Mouse (Mus musculus): ENCODE data around the gene Foxn3. TPM values are rescaled to one million over a fixed set of nuclear protein-coding genes. Genes with fewer than 3 reads are reported as not detected.

Gene Foxn3
- polyA plus RNA-seq, 1 experiment from 2014 or later, result 23.5 TPM

GRCm38 (mm10) chr12:99260171-99260570, 303.2 kb downstream of the Foxn3 start:
- peaks cover 7% of the 10 kb centered on the region for H3K4me1 ChIP-seq (ENCODE audit: control insufficient read depth, low read depth, low read length)
- no peak overlapping the region for H3K4me2 ChIP-seq (ENCODE audit: low read depth, low read length)
- no peaks in the 10 kb centered on the region for H3K27me3 ChIP-seq (ENCODE audit: control insufficient read depth, insufficient read depth, low read depth, low read length)
- H3K36me3 ChIP-seq (ENCODE audit: control insufficient read depth, insufficient read depth), result no peaks in the 10 kb centered on the region
- H3K9me3 ChIP-seq (replicated peaks; ENCODE audit: control insufficient read depth, low read length), result no peaks in the 10 kb centered on the region
- no peak for ATAC-seq (ENCODE audit: low read depth)
- WGBS (ENCODE audit: insufficient replicate concordance), result 66% methylated on average over 10 of the region's 10 CpGs
- no peak overlapping the region for H3K4me3 ChIP-seq (ENCODE audit: low read depth, low read length)
- H3K27ac ChIP-seq (ENCODE audit: low read length), result no peak overlapping the region
- no peak overlapping the region for H3K9ac ChIP-seq (ENCODE audit: low read depth, low read length)

GRCm38 (mm10) chr12:99257570-99257969, 305.8 kb downstream of the Foxn3 start:
- 20% methylated on average over 5 of the region's 5 CpGs for WGBS (ENCODE audit: insufficient replicate concordance)
- H3K9ac ChIP-seq (ENCODE audit: low read depth, low read length), result no peak overlapping the region
- ATAC-seq (ENCODE audit: low read depth), result no peak

GRCm38 (mm10) chr12:99256997-99257396, 306.4 kb downstream of the Foxn3 start:
- peak; percentile 83 for ATAC-seq (ENCODE audit: low read depth)
- no peaks in the 10 kb centered on the region for H3K27me3 ChIP-seq (ENCODE audit: control insufficient read depth, insufficient read depth, low read depth, low read length)
- no peak overlapping the region for H3K27ac ChIP-seq (ENCODE audit: low read length)
- no peak overlapping the region for H3K4me3 ChIP-seq (ENCODE audit: low read depth, low read length)
- no peak overlapping the region for H3K9ac ChIP-seq (ENCODE audit: low read depth, low read length)
- H3K36me3 ChIP-seq (ENCODE audit: control insufficient read depth, insufficient read depth), result no peaks in the 10 kb centered on the region
- peaks cover 7% of the 10 kb centered on the region for H3K4me1 ChIP-seq (ENCODE audit: control insufficient read depth, low read depth, low read length)
- no peaks in the 10 kb centered on the region for H3K9me3 ChIP-seq (replicated peaks; ENCODE audit: control insufficient read depth, low read length)
- H3K4me2 ChIP-seq (ENCODE audit: low read depth, low read length), result no peak overlapping the region
- 45% methylated on average over 8 of the region's 8 CpGs for WGBS (ENCODE audit: insufficient replicate concordance)

More at GRCm38 (mm10) chr12:99257570-99257969, 305.8 kb downstream of the Foxn3 start:
- no peaks in the 10 kb centered on the region for H3K9me3 ChIP-seq (replicated peaks; ENCODE audit: control insufficient read depth, low read length)
- no peaks in the 10 kb centered on the region for H3K36me3 ChIP-seq (ENCODE audit: control insufficient read depth, insufficient read depth)
- H3K4me1 ChIP-seq (ENCODE audit: control insufficient read depth, low read depth, low read length), result peaks cover 7% of the 10 kb centered on the region
- no peak overlapping the region for H3K4me3 ChIP-seq (ENCODE audit: low read depth, low read length)
- no peak overlapping the region for H3K4me2 ChIP-seq (ENCODE audit: low read depth, low read length)
- no peak overlapping the region for H3K27ac ChIP-seq (ENCODE audit: low read length)
- no peaks in the 10 kb centered on the region for H3K27me3 ChIP-seq (ENCODE audit: control insufficient read depth, insufficient read depth, low read depth, low read length)

- WGBS (ENCODE audit: insufficient replicate concordance), result 58% methylated on average over 5 of the region's 5 CpGs
- H3K27ac ChIP-seq (ENCODE audit: low read length), result no peak overlapping the region
Observed at GRCm38 (mm10) chr12:99256463-99256862, 306.9 kb downstream of the Foxn3 start.

GRCm38 (mm10) chr12:99254436-99254835, 308.9 kb downstream of the Foxn3 start:
- Histone ChIP-seq H3K4me3 (ENCODE audit: low read depth, low read length) (no peak overlapping the region), H3K9me3 (replicated peaks; ENCODE audit: control insufficient read depth, low read length) (no peaks in the 10 kb centered on the region), H3K4me1 (ENCODE audit: control insufficient read depth, low read depth, low read length) (peaks cover 7% of the 10 kb centered on the region), H3K27me3 (ENCODE audit: control insufficient read depth, insufficient read depth, low read depth, low read length) (no peaks in the 10 kb centered on the region), H3K9ac (ENCODE audit: low read depth, low read length) (no peak overlapping the region), H3K4me2 (ENCODE audit: low read depth, low read length) (no peak overlapping the region), H3K36me3 (ENCODE audit: control insufficient read depth, insufficient read depth) (no peaks in the 10 kb centered on the region), H3K27ac (ENCODE audit: low read length) (no peak overlapping the region)
- ATAC-seq (ENCODE audit: low read depth), result no peak
- WGBS (ENCODE audit: insufficient replicate concordance), result 74% methylated on average over 8 of the region's 8 CpGs

More at GRCm38 (mm10) chr12:99256463-99256862, 306.9 kb downstream of the Foxn3 start:
- Histone ChIP-seq H3K4me2 (ENCODE audit: low read depth, low read length) (no peak overlapping the region), H3K9me3 (replicated peaks; ENCODE audit: control insufficient read depth, low read length) (no peaks in the 10 kb centered on the region), H3K4me1 (ENCODE audit: control insufficient read depth, low read depth, low read length) (peaks cover 7% of the 10 kb centered on the region), H3K4me3 (ENCODE audit: low read depth, low read length) (no peak overlapping the region), H3K9ac (ENCODE audit: low read depth, low read length) (no peak overlapping the region), H3K36me3 (ENCODE audit: control insufficient read depth, insufficient read depth) (no peaks in the 10 kb centered on the region), H3K27me3 (ENCODE audit: control insufficient read depth, insufficient read depth, low read depth, low read length) (no peaks in the 10 kb centered on the region)
- ATAC-seq (ENCODE audit: low read depth), result peak; percentile 69

GRCm38 (mm10) chr12:99253562-99253961, 309.8 kb downstream of the Foxn3 start:
- Histone ChIP-seq H3K36me3 (ENCODE audit: control insufficient read depth, insufficient read depth) (no peaks in the 10 kb centered on the region), H3K4me3 (ENCODE audit: low read depth, low read length) (no peak overlapping the region), H3K9ac (ENCODE audit: low read depth, low read length) (no peak overlapping the region), H3K9me3 (replicated peaks; ENCODE audit: control insufficient read depth, low read length) (no peaks in the 10 kb centered on the region), H3K27ac (ENCODE audit: low read length) (no peak overlapping the region), H3K27me3 (ENCODE audit: control insufficient read depth, insufficient read depth, low read depth, low read length) (no peaks in the 10 kb centered on the region), H3K4me1 (ENCODE audit: control insufficient read depth, low read depth, low read length) (peaks cover 4% of the 10 kb centered on the region), H3K4me2 (ENCODE audit: low read depth, low read length) (no peak overlapping the region)
- WGBS (ENCODE audit: insufficient replicate concordance), result 82% methylated on average over 10 of the region's 10 CpGs
- ATAC-seq (ENCODE audit: low read depth), result no peak

- H3K4me3 ChIP-seq (ENCODE audit: low read depth, low read length), result no peak overlapping the region
- no peak overlapping the region for H3K9ac ChIP-seq (ENCODE audit: low read depth, low read length)
- 0 out of 2 replicates have a peak, but pooled peaks cover 2% of the 10 kb centered on the region for H3K4me1 ChIP-seq (ENCODE audit: control insufficient read depth, low read depth, low read length)
- H3K4me2 ChIP-seq (ENCODE audit: low read depth, low read length), result no peak overlapping the region
- H3K36me3 ChIP-seq (ENCODE audit: control insufficient read depth, insufficient read depth), result no peaks in the 10 kb centered on the region
- ATAC-seq (ENCODE audit: low read depth), result no peak
- 76% methylated on average over 8 of the region's 8 CpGs for WGBS (ENCODE audit: insufficient replicate concordance)
- H3K9me3 ChIP-seq (replicated peaks; ENCODE audit: control insufficient read depth, low read length), result no peaks in the 10 kb centered on the region
- H3K27ac ChIP-seq (ENCODE audit: low read length), result no peak overlapping the region
- H3K27me3 ChIP-seq (ENCODE audit: control insufficient read depth, insufficient read depth, low read depth, low read length), result no peaks in the 10 kb centered on the region
Observed at GRCm38 (mm10) chr12:99248606-99249005, 314.8 kb downstream of the Foxn3 start.

- Histone ChIP-seq H3K27me3 (ENCODE audit: control insufficient read depth, insufficient read depth, low read depth, low read length) (no peaks in the 10 kb centered on the region), H3K4me1 (ENCODE audit: control insufficient read depth, low read depth, low read length) (0 out of 2 replicates have a peak, but pooled peaks cover 2% of the 10 kb centered on the region), H3K4me2 (ENCODE audit: low read depth, low read length) (no peak overlapping the region), H3K36me3 (ENCODE audit: control insufficient read depth, insufficient read depth) (no peaks in the 10 kb centered on the region), H3K9me3 (replicated peaks; ENCODE audit: control insufficient read depth, low read length) (no peaks in the 10 kb centered on the region), H3K4me3 (ENCODE audit: low read depth, low read length) (no peak overlapping the region), H3K27ac (ENCODE audit: low read length) (no peak overlapping the region), H3K9ac (ENCODE audit: low read depth, low read length) (no peak overlapping the region)
- ATAC-seq (ENCODE audit: low read depth), result peak; percentile 15; the same call in 1 of the 2 replicates
- 45% methylated on average over 6 of the region's 6 CpGs for WGBS (ENCODE audit: insufficient replicate concordance)
Observed at GRCm38 (mm10) chr12:99247939-99248338, 315.4 kb downstream of the Foxn3 start.

- Histone ChIP-seq H3K27me3 (ENCODE audit: control insufficient read depth, insufficient read depth, low read depth, low read length) (no peaks in the 10 kb centered on the region), H3K4me1 (ENCODE audit: control insufficient read depth, low read depth, low read length) (0 out of 2 replicates have a peak, but pooled peaks cover 2% of the 10 kb centered on the region)
- WGBS (ENCODE audit: insufficient replicate concordance), result 69% methylated on average over 10 of the region's 10 CpGs
Observed at GRCm38 (mm10) chr12:99246984-99247746, 316.2 kb downstream of the Foxn3 start.

More at GRCm38 (mm10) chr12:99246984-99247746, 316.2 kb downstream of the Foxn3 start:
- Histone ChIP-seq H3K4me3 (ENCODE audit: low read depth, low read length) (no peak overlapping the region), H3K27ac (ENCODE audit: low read length) (no peak overlapping the region), H3K9me3 (replicated peaks; ENCODE audit: control insufficient read depth, low read length) (no peaks in the 10 kb centered on the region), H3K36me3 (ENCODE audit: control insufficient read depth, insufficient read depth) (no peaks in the 10 kb centered on the region), H3K4me2 (ENCODE audit: low read depth, low read length) (no peak overlapping the region), H3K9ac (ENCODE audit: low read depth, low read length) (no peak overlapping the region)
- ATAC-seq (ENCODE audit: low read depth), result peak; percentile 44; the same call in 1 of the 2 replicates
